Mouse (Mus musculus): ENCODE data around the gene Tbc1d22b. TPM values are rescaled to one million over a fixed set of nuclear protein-coding genes. Genes with fewer than 3 reads are reported as not detected.
A peak's percentile ranks its signal among the peaks of the same experiment; 100 is the strongest.

Gene Tbc1d22b
- total and polyA plus RNA-seq, 2 experiments: 1.2 to 4.1 TPM

- no peak within 1 kb of the TSS for H3K4me3 ChIP-seq (ENCODE audit: insufficient read depth, low read depth, low read length)
- H3K36me3 ChIP-seq (ENCODE audit: control insufficient read depth, insufficient read depth, low read length): no peaks in the 10 kb centered on the region
- peaks cover 14% of the 10 kb centered on the region; the same call in 1 of the 2 replicates for H3K79me2 ChIP-seq (ENCODE audit: control insufficient read depth, insufficient read depth, low read length)
- DNase-seq (ENCODE audit: extremely low read depth, low read depth, low spot score): no peak
- H3K4me1 ChIP-seq (ENCODE audit: control insufficient read depth, insufficient read depth, low read length): peaks cover 8% of the 10 kb centered on the region
- no peak within 1 kb of the TSS for H3K9ac ChIP-seq (ENCODE audit: low read depth, low read length)
- H3K27me3 ChIP-seq (ENCODE audit: control insufficient read depth, insufficient read depth, low read length): no peaks in the 10 kb centered on the region
- H3K27ac ChIP-seq (replicated peaks; ENCODE audit: insufficient read depth, low read depth, low read length): no peak within 1 kb of the TSS
- TF ChIP-seq POLR2A (IDR thresholded peaks at IDR 0.05; ENCODE audit: extremely low read depth, insufficient read depth, low read length): no peak
- TF ChIP-seq CTCF (IDR thresholded peaks at IDR 0.05; ENCODE audit: low read depth, low read length): no peak
- 59% methylated on average over 5 of the region's 5 CpGs for WGBS
Measured at GRCm38 (mm10) chr17:29552162-29552732, 2.7 kb downstream of the Tbc1d22b start, which contains the start of gene Tmem217. Gene Tmem217 (minus strand): TSS chr17:29552385.

- TF ChIP-seq CTCF (IDR thresholded peaks at IDR 0.05; ENCODE audit: low read depth, low read length): no peak
- no peak for TF ChIP-seq POLR2A (IDR thresholded peaks at IDR 0.05; ENCODE audit: extremely low read depth, insufficient read depth, low read length)
- Histone ChIP-seq H3K4me1 (ENCODE audit: control insufficient read depth, insufficient read depth, low read length) (peaks cover 8% of the 10 kb centered on the region), H3K27ac (replicated peaks; ENCODE audit: insufficient read depth, low read depth, low read length) (no peak overlapping the region), H3K9ac (ENCODE audit: low read depth, low read length) (no peak overlapping the region), H3K36me3 (ENCODE audit: control insufficient read depth, insufficient read depth, low read length) (no peaks in the 10 kb centered on the region), H3K27me3 (ENCODE audit: control insufficient read depth, insufficient read depth, low read length) (no peaks in the 10 kb centered on the region), H3K79me2 (ENCODE audit: control insufficient read depth, insufficient read depth, low read length) (peaks cover 14% of the 10 kb centered on the region; the same call in 1 of the 2 replicates), H3K4me3 (ENCODE audit: insufficient read depth, low read depth, low read length) (no peak overlapping the region)
- DNase-seq (ENCODE audit: extremely low read depth, low read depth, low spot score): peak; percentile 21
Measured at GRCm38 (mm10) chr17:29554176-29554575, 4.6 kb downstream of the Tbc1d22b start.

- 51% methylated on average over 10 of the region's 10 CpGs for WGBS
- Histone ChIP-seq H3K4me3 (ENCODE audit: insufficient read depth, low read depth, low read length) (no peak overlapping the region), H3K27me3 (ENCODE audit: control insufficient read depth, insufficient read depth, low read length) (no peaks in the 10 kb centered on the region), H3K4me1 (ENCODE audit: control insufficient read depth, insufficient read depth, low read length) (no peaks in the 10 kb centered on the region; the same call in none of the 2 replicates), H3K36me3 (ENCODE audit: control insufficient read depth, insufficient read depth, low read length) (no peaks in the 10 kb centered on the region), H3K79me2 (ENCODE audit: control insufficient read depth, insufficient read depth, low read length) (peaks cover 11% of the 10 kb centered on the region; the same call in 1 of the 2 replicates), H3K27ac (replicated peaks; ENCODE audit: insufficient read depth, low read depth, low read length) (no peak overlapping the region), H3K9ac (ENCODE audit: low read depth, low read length) (no peak overlapping the region)
- TF ChIP-seq POLR2A (IDR thresholded peaks at IDR 0.05; ENCODE audit: extremely low read depth, insufficient read depth, low read length) (no peak), CTCF (IDR thresholded peaks at IDR 0.05; ENCODE audit: low read depth, low read length) (no peak)
- DNase-seq (ENCODE audit: extremely low read depth, low read depth, low spot score): no peak
Measured at GRCm38 (mm10) chr17:29556456-29556855, 6.9 kb downstream of the Tbc1d22b start.

DNA sequence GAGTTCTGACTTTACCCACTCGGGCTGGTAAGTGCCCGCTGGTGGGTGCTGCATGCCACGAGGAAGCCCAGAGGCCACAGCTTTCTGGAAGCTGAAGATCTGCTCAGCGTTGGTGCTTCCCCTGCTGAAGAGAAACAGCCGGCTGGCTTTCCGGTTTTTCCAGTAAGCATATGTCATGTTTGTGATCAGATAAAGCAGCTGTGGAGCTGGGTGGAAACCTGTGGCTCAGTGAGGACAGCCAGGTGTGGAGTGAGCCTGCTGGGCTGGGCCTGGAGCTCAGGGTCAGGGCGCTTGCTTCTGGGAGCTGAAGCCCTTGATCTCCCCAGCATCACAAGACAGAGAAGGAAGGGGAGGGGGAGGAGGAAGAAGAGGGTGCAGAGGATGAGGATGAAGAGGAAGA, 7.3 kb downstream of the Tbc1d22b start:
- Histone ChIP-seq H3K27ac (replicated peaks; ENCODE audit: insufficient read depth, low read depth, low read length) (no peak overlapping the region), H3K4me1 (ENCODE audit: control insufficient read depth, insufficient read depth, low read length) (no peaks in the 10 kb centered on the region; the same call in none of the 2 replicates), H3K36me3 (ENCODE audit: control insufficient read depth, insufficient read depth, low read length) (no peaks in the 10 kb centered on the region), H3K9ac (ENCODE audit: low read depth, low read length) (no peak overlapping the region), H3K27me3 (ENCODE audit: control insufficient read depth, insufficient read depth, low read length) (no peaks in the 10 kb centered on the region), H3K4me3 (ENCODE audit: insufficient read depth, low read depth, low read length) (no peak overlapping the region), H3K79me2 (ENCODE audit: control insufficient read depth, insufficient read depth, low read length) (peaks cover 11% of the 10 kb centered on the region; the same call in 1 of the 2 replicates)
- 82% methylated on average over 7 of the region's 7 CpGs for WGBS
- TF ChIP-seq POLR2A (IDR thresholded peaks at IDR 0.05; ENCODE audit: extremely low read depth, insufficient read depth, low read length) (no peak), CTCF (IDR thresholded peaks at IDR 0.05; ENCODE audit: low read depth, low read length) (no peak)
- no peak for DNase-seq (ENCODE audit: extremely low read depth, low read depth, low spot score)

- no peak overlapping the region for H3K4me3 ChIP-seq (ENCODE audit: insufficient read depth, low read depth, low read length)
- H3K27me3 ChIP-seq (ENCODE audit: control insufficient read depth, insufficient read depth, low read length): no peaks in the 10 kb centered on the region
- no peak for DNase-seq (ENCODE audit: extremely low read depth, low read depth, low spot score)
- H3K9ac ChIP-seq (ENCODE audit: low read depth, low read length): no peak overlapping the region
- H3K27ac ChIP-seq (replicated peaks; ENCODE audit: insufficient read depth, low read depth, low read length): no peak overlapping the region
- TF ChIP-seq CTCF (IDR thresholded peaks at IDR 0.05; ENCODE audit: low read depth, low read length) (no peak), POLR2A (IDR thresholded peaks at IDR 0.05; ENCODE audit: extremely low read depth, insufficient read depth, low read length) (no peak)
- no peaks in the 10 kb centered on the region for H3K36me3 ChIP-seq (ENCODE audit: control insufficient read depth, insufficient read depth, low read length)
- H3K4me1 ChIP-seq (ENCODE audit: control insufficient read depth, insufficient read depth, low read length): no peaks in the 10 kb centered on the region; the same call in 1 of the 2 replicates
- H3K79me2 ChIP-seq (ENCODE audit: control insufficient read depth, insufficient read depth, low read length): peaks cover 11% of the 10 kb centered on the region; the same call in 1 of the 2 replicates
- WGBS: 82% methylated on average over 5 of the region's 5 CpGs
Measured at GRCm38 (mm10) chr17:29558476-29558875, 8.9 kb downstream of the Tbc1d22b start.

GRCm38 (mm10) chr17:29565521-29565920, 15.9 kb downstream of the Tbc1d22b start:
- no peak for TF ChIP-seq POLR2A (IDR thresholded peaks at IDR 0.05; ENCODE audit: extremely low read depth, insufficient read depth, low read length)
- DNase-seq (ENCODE audit: extremely low read depth, low read depth, low spot score): no peak
- WGBS: 99% methylated on average over 5 of the region's 5 CpGs
- Histone ChIP-seq H3K27me3 (ENCODE audit: control insufficient read depth, insufficient read depth, low read length) (no peaks in the 10 kb centered on the region), H3K9ac (ENCODE audit: low read depth, low read length) (no peak overlapping the region), H3K4me1 (ENCODE audit: control insufficient read depth, insufficient read depth, low read length) (no peaks in the 10 kb centered on the region), H3K27ac (replicated peaks; ENCODE audit: insufficient read depth, low read depth, low read length) (no peak overlapping the region), H3K36me3 (ENCODE audit: control insufficient read depth, insufficient read depth, low read length) (peaks cover under 1% of the 10 kb centered on the region; the same call in 1 of the 2 replicates), H3K79me2 (ENCODE audit: control insufficient read depth, insufficient read depth, low read length) (no peaks in the 10 kb centered on the region; the same call in 1 of the 2 replicates), H3K4me3 (ENCODE audit: insufficient read depth, low read depth, low read length) (no peak overlapping the region)
